Mouse (Mus musculus) liver, postnatal 0 days (tissue): ENCODE results near the gene Atg13. TPM values are rescaled to one million over a fixed set of nuclear protein-coding genes. Genes with fewer than 3 reads are reported as not detected.
"Not testable (repeated sequence)": the region's sequence is repeated elsewhere in the genome, so short reads cannot be mapped to it uniquely, and the experiment has no call there.

Experiments
- ATAC-seq: fragments of 200-750 bp; cut with Nextera tagmentation; 2 replicates; pipeline ENCODE4 v1.8.0; 2017; ENCODE audit warnings: mild to moderate bottlenecking, moderate library complexity
- DNase-seq: peaks from one replicate; pipeline ENCODE4 v3.0.0-alpha.2; 2016
- H3K27ac ChIP-seq: fragments of 300-500 bp; sonication (generic); 2 replicates; pipeline ENCODE4 v1.5.1; 2014; ENCODE audit warnings: antibody characterized with exemption, moderate library complexity, mild to moderate bottlenecking, low read depth
- H3K27me3 ChIP-seq: fragments of 300-500 bp; sonication (generic); 2 replicates; pipeline ENCODE4 v1.6.1; 2014; ENCODE audit warnings: low read length, control low read depth, mixed read lengths; ENCODE audit not compliant: insufficient read depth
- H3K36me3 ChIP-seq: fragments of 300-500 bp; sonication (generic); replicated peaks from 2 replicates; pipeline ENCODE4 v1.6.1; 2014; ENCODE audit warnings: mild to moderate bottlenecking, control low read depth, low read length, moderate library complexity, mixed read lengths; ENCODE audit not compliant: insufficient read depth
- H3K4me1 ChIP-seq: fragments of 300-500 bp; sonication (generic); 2 replicates; pipeline ENCODE4 v1.6.1; 2014; ENCODE audit warnings: antibody characterized with exemption, mild to moderate bottlenecking, control low read depth; ENCODE audit not compliant: insufficient read depth
- H3K4me2 ChIP-seq: fragments of 300-500 bp; sonication (generic); 2 replicates; pipeline ENCODE4 v1.6.1; 2014; ENCODE audit warnings: low read depth, mild to moderate bottlenecking, low read length, moderate library complexity, mixed read lengths
- H3K4me3 ChIP-seq: fragments of 300-500 bp; sonication (generic); 2 replicates; pipeline ENCODE4 v1.5.1; 2014; ENCODE audit warnings: low read depth, low read length
- H3K9ac ChIP-seq: fragments of 300-500 bp; sonication (generic); replicated peaks from 2 replicates; pipeline ENCODE4 v1.6.1; 2014; ENCODE audit warnings: mild to moderate bottlenecking, moderate library complexity
- H3K9me3 ChIP-seq: fragments of 300-500 bp; sonication (generic); 2 replicates; pipeline ENCODE4 v1.6.1; 2016; ENCODE audit warnings: mild to moderate bottlenecking, control low read depth, low read length, mixed read lengths
- CTCF ChIP-seq: sonication (generic); IDR thresholded peaks from 2 replicates; pipeline ENCODE4 v1.5.1; 2016; ENCODE audit warnings: antibody characterized with exemption, low read depth
- EP300 ChIP-seq: IDR thresholded peaks from 2 replicates; pipeline ENCODE4 v1.6.1; 2016; ENCODE audit warnings: antibody characterized with exemption, low read depth, mild to moderate bottlenecking
- WGBS: fragments of 180-500 bp; shearing (Covaris S2); extraction: QIAGEN DNeasy Blood & Tissue Kit; methylation state at CpG from one replicate; pipeline ENCODE4 v1.1.7; 2014; ENCODE audit not compliant: insufficient replicate concordance; 5-methylcytosine and 5-hydroxymethylcytosine counted together
- polyA plus RNA-seq: library from polyadenylated mRNA; unstranded; fragments of >200 nt; fragmentation: Nextera tagmentation; extraction: Ambion mirVana; gene quantifications from 2 replicates; pipeline ENCODE4 v1.2.1, GENCODE M21; 2015

Gene Atg13
- polyA plus RNA-seq, 1 experiment from 2014 or later: 8.6 TPM

- under 1% methylated on average over 66 of the region's 68 CpGs for WGBS
- peak; percentile 53 for TF ChIP-seq CTCF
- peak; percentile 35; the same call in 1 of the 2 replicates for TF ChIP-seq EP300
- Histone ChIP-seq H3K27ac (peak within 1 kb of the TSS; percentile 89), H3K36me3 (no peaks in the 10 kb centered on the region), H3K4me2 (peak within 1 kb of the TSS; percentile 80), H3K4me1 (0 out of 2 replicates have a peak, but pooled peaks cover 3% of the 10 kb centered on the region), H3K9ac (peak within 1 kb of the TSS; percentile 91), H3K4me3 (peak within 1 kb of the TSS; percentile 98), H3K27me3 (no peaks in the 10 kb centered on the region), H3K9me3 (no peaks in the 10 kb centered on the region)
- peak; percentile 90 for ATAC-seq
- peak; percentile 88 for DNase-seq
Measured at GRCm38 (mm10) chr2:91729971-91730821, 19.8 kb upstream of the Atg13 start, which contains the start of gene Ambra1. Gene Ambra1 (plus strand): TSS chr2:91730134.

GRCm38 (mm10) chr2:91729571-91729970 is 19.2 kb upstream of the Atg13 start:
- TF ChIP-seq EP300: no peak
- TF ChIP-seq CTCF: no peak
- Histone ChIP-seq H3K27me3 (no peaks in the 10 kb centered on the region), H3K4me3 (peak overlapping the region; percentile 98), H3K9me3 (no peaks in the 10 kb centered on the region), H3K36me3 (no peaks in the 10 kb centered on the region), H3K4me1 (0 out of 2 replicates have a peak, but pooled peaks cover 3% of the 10 kb centered on the region), H3K9ac (peak overlapping the region; percentile 91; the same call in 1 of the 2 replicates), H3K4me2 (peak overlapping the region; percentile 80), H3K27ac (0 out of 2 replicates have a peak overlapping the region, but pooled peaks have one; percentile 89)
- DNase-seq (no peak), ATAC-seq (no peak)
- 24% methylated on average over 4 of the region's 4 CpGs for WGBS

- 76% methylated on average over 3 of the region's 3 CpGs for WGBS
- Histone ChIP-seq H3K27ac (no peak overlapping the region), H3K9ac (no peak overlapping the region), H3K36me3 (no peaks in the 10 kb centered on the region), H3K4me1 (0 out of 2 replicates have a peak, but pooled peaks cover 3% of the 10 kb centered on the region), H3K27me3 (no peaks in the 10 kb centered on the region), H3K4me2 (no peak overlapping the region), H3K9me3 (no peaks in the 10 kb centered on the region), H3K4me3 (no peak overlapping the region)
- TF ChIP-seq EP300 (no peak), CTCF (no peak)
- no peak for ATAC-seq
- no peak for DNase-seq
Measured at GRCm38 (mm10) chr2:91727011-91727410, 16.6 kb upstream of the Atg13 start.

- not testable (repeated sequence) for H3K27me3 ChIP-seq, H3K36me3 ChIP-seq, ATAC-seq, H3K4me2 ChIP-seq, DNase-seq, H3K4me1 ChIP-seq, H3K4me3 ChIP-seq, H3K9ac ChIP-seq, H3K9me3 ChIP-seq
- H3K27ac ChIP-seq: peak overlapping the region; percentile 64; the same call in 1 of the 2 replicates
- WGBS: 22% methylated on average over 4 of the region's 4 CpGs
Measured at GRCm38 (mm10) chr2:91725476-91725875, 15.1 kb upstream of the Atg13 start.

DNA sequence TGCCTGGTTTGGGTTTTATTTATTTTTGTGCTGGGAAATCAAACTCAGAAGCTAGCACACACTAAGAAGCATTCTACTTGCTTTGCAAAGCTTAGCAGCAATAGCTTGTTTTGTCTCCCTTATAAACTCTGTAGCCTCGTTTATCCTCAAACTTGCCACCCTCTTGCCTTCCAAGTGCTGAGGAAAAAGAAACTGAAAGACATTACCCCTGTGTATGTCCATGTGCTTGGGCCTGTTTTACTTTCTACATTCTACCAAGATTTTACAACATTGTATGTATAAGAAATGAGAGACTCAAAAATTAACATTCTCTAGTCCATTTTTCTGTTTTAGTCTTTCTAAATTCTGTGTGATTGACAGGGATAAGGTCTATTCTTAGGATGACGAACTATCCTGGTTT is 14.3 kb upstream of the Atg13 start:
- H3K4me3 ChIP-seq: no peak overlapping the region
- no peak overlapping the region for H3K9ac ChIP-seq
- H3K27me3 ChIP-seq: no peaks in the 10 kb centered on the region
- peaks cover 4% of the 10 kb centered on the region; the same call in 1 of the 2 replicates for H3K36me3 ChIP-seq
- no peaks in the 10 kb centered on the region for H3K4me1 ChIP-seq
- 46% methylated on average over 2 of the region's 2 CpGs for WGBS
- H3K27ac ChIP-seq: peak overlapping the region; percentile 34; the same call in 1 of the 2 replicates
- ATAC-seq: no peak
- 0 out of 2 replicates have a peak overlapping the region, but pooled peaks have one; percentile 13 for H3K4me2 ChIP-seq
- TF ChIP-seq EP300 (no peak), CTCF (no peak)
- no peaks in the 10 kb centered on the region for H3K9me3 ChIP-seq
- no peak for DNase-seq

DNA sequence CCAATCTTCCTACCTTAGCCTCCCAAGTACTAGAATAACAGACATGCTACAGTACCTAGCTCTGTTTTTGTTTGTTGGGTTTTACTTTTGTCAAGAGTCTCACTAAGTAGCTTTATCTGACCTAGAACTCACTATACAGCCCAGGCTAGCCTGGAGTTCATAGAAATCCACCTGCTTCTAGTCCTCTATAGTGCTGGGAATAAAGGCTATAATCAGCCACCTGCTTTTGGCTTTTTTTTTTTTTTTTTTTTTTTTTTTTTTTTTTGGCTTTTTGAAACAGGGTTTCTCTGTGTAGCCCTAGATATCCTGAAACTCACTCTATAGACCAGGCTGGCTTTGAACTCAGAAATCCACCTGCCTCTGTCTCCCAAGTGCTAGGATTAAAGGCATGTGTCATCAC is 13.6 kb upstream of the Atg13 start:
- Histone ChIP-seq H3K36me3 (peaks cover 4% of the 10 kb centered on the region; the same call in 1 of the 2 replicates), H3K4me3 (no peak overlapping the region), H3K4me2 (no peak overlapping the region), H3K9ac (no peak overlapping the region), H3K9me3 (no peaks in the 10 kb centered on the region), H3K27ac (no peak overlapping the region), H3K4me1 (no peaks in the 10 kb centered on the region), H3K27me3 (no peaks in the 10 kb centered on the region)
- TF ChIP-seq CTCF (no peak), EP300 (no peak)
- DNase-seq (no peak), ATAC-seq (no peak)
